Mouse (Mus musculus) bone marrow, adult 2 months (tissue): ENCODE results near the gene Rpl15.

ENCODE experiments used
- CTCF ChIP-seq: fragments of 200-500 bp; IDR thresholded peaks from 2 replicates; pipeline ENCODE4 v1.5.1; 2011; ENCODE audit warnings: low read length, control low read depth; ENCODE audit not compliant: control insufficient read depth, insufficient read depth
- POLR2A ChIP-seq: fragments of 200-500 bp; IDR thresholded peaks from 2 replicates; pipeline ENCODE4 v1.6.1; 2011; ENCODE audit warnings: low read depth, mild to moderate bottlenecking, control low read depth, low read length, borderline replicate concordance; ENCODE audit not compliant: control insufficient read depth

- TF ChIP-seq CTCF (no peak), POLR2A (no peak)
These were observed 15.2 kb upstream of the Rpl15 start for GRCm38 (mm10) chr14:18286441-18286840.
